12 mouse cellular contexts compared by ENCODE assay signal in genomic region chr7:119875776-119876440, GRCm38 (mm10). TPM values are rescaled to one million over a fixed set of nuclear protein-coding genes. Genes with fewer than 3 reads are reported as not detected.
DNase-seq lines count a peak whose midpoint lies in the region; ATAC-seq and TF ChIP-seq lines count a peak whose summit lies in the region.
"Had no signal": no experiment of that assay in that cellular context is flagged by ENCODE, and none has a peak within 500 bp of the region (broad histone marks: within the 10 kb centered on the region; RNA-seq: fewer than 3 reads in every experiment).

No protein-coding gene starts in this region.

- no peaks in the 10 kb centered on the region for H3K9me3 ChIP-seq in heart, embryonic 12.5 days (replicated peaks)
- no peaks in the 10 kb centered on the region for H3K9me3 ChIP-seq in lung, postnatal 0 days (ENCODE audit: low read length)
- H3K9me3 ChIP-seq: intestine, embryonic 15.5 days; liver, embryonic 15.5 days had no signal

- H3K27ac ChIP-seq in heart, embryonic 12.5 days (ENCODE audit: poor library complexity, severe bottlenecking) = no peak overlapping the region
- H3K27ac ChIP-seq in embryonic fibroblast, embryonic 13.5 days (ENCODE audit: insufficient read depth, low read length) = peak overlapping the region; percentile 41; the same call in 1 of the 2 replicates
- no peak overlapping the region for H3K27ac ChIP-seq in left cerebral cortex, adult 2 months
- H3K27ac ChIP-seq in lung, postnatal 0 days (ENCODE audit: low read length) = no peak overlapping the region
- H3K27ac ChIP-seq: intestine, embryonic 15.5 days; liver, embryonic 15.5 days had no signal

- DNase-seq in heart, postnatal 10 days = peak; percentile 34 to 43
- peak; percentile 14 for DNase-seq in brain, embryonic 14.5 days (ENCODE audit: low read depth)
- peak; percentile 51 to 58 for DNase-seq in left cerebral cortex, adult 2 months (ENCODE audit: extremely low spot score in 1 of 2, low spot score in 2 of 2)
- no peak for DNase-seq in yolk sac, embryonic 10.5 days (ENCODE audit: low spot score)
- DNase-seq in lung, postnatal 0 days (ENCODE audit: low spot score) = no peak
- DNase-seq in B cell, adult 2 months = no peak
- DNase-seq: thymus, postnatal 25 days had no signal

- H3K4me3 ChIP-seq in heart, embryonic 12.5 days = no peak overlapping the region
- H3K4me3 ChIP-seq in embryonic fibroblast, embryonic 13.5 days (ENCODE audit: insufficient read depth, low read length) = no peak overlapping the region
- H3K4me3 ChIP-seq in left cerebral cortex, adult 2 months = no peak overlapping the region
- no peak overlapping the region for H3K4me3 ChIP-seq in lung, postnatal 0 days (ENCODE audit: low read depth, low read length)
- H3K4me3 ChIP-seq: intestine, embryonic 15.5 days; liver, embryonic 15.5 days had no signal

- WGBS in heart, embryonic 12.5 days = 49% methylated on average over 3 of the region's 3 CpGs
- 35% methylated on average over 3 of the region's 3 CpGs for WGBS in lung, postnatal 0 days

- no peak overlapping the region for H3K9ac ChIP-seq in heart, embryonic 12.5 days
- no peak overlapping the region for H3K9ac ChIP-seq in lung, postnatal 0 days (replicated peaks; ENCODE audit: low read depth)
- H3K9ac ChIP-seq: intestine, embryonic 15.5 days; liver, embryonic 15.5 days had no signal

- H3K4me1 ChIP-seq in heart, embryonic 12.5 days (replicated peaks) = peaks cover 5% of the 10 kb centered on the region; the same call in 1 of the 2 replicates
- 0 out of 2 replicates have a peak, but pooled peaks cover 2% of the 10 kb centered on the region for H3K4me1 ChIP-seq in embryonic fibroblast, embryonic 13.5 days (ENCODE audit: control insufficient read depth, insufficient read depth, low read length)
- no peaks in the 10 kb centered on the region; the same call in 1 of the 2 replicates for H3K4me1 ChIP-seq in lung, postnatal 0 days (ENCODE audit: insufficient read depth, low read depth, low read length)
- H3K4me1 ChIP-seq: intestine, embryonic 15.5 days had no signal

- no peak overlapping the region for H3K4me2 ChIP-seq in heart, embryonic 12.5 days
- no peak overlapping the region for H3K4me2 ChIP-seq in lung, postnatal 0 days (replicated peaks; ENCODE audit: low read depth, low read length)
- H3K4me2 ChIP-seq: intestine, embryonic 15.5 days; liver, embryonic 15.5 days had no signal

- intact Hi-C loops in heart, postnatal 10 days (cut with DNase I) = no loop called here
- intact Hi-C loops in left cerebral cortex, adult 2 months (cut with DNase I) = no loop called here

- H3K27me3 ChIP-seq in heart, embryonic 12.5 days (replicated peaks) = no peaks in the 10 kb centered on the region
- H3K27me3 ChIP-seq in lung, postnatal 0 days (replicated peaks; ENCODE audit: insufficient read depth, low read length) = no peaks in the 10 kb centered on the region
- H3K27me3 ChIP-seq: CH12.LX; intestine, embryonic 15.5 days; liver, embryonic 15.5 days had no signal

- TF ChIP-seq EP300 in lung, postnatal 0 days (IDR thresholded peaks at IDR 0.05) = no peak

- no peak for ATAC-seq in heart, embryonic 12.5 days (ENCODE audit: insufficient number of reproducible peaks, low FRiP score)
- no peak for ATAC-seq in lung, postnatal 0 days
- ATAC-seq: intestine, embryonic 15.5 days had no signal

- TF ChIP-seq POLR2A in brain, embryonic 14.5 days (IDR thresholded peaks at IDR 0.05; ENCODE audit: borderline replicate concordance, extremely low read depth, insufficient read depth, insufficient read length, poor library complexity, severe bottlenecking) = no peak
- TF ChIP-seq POLR2A in embryonic fibroblast, embryonic 13.5 days (IDR thresholded peaks at IDR 0.05; ENCODE audit: low read depth, low read length) = no peak

- H3K36me3 ChIP-seq in heart, embryonic 12.5 days = peaks cover 7% of the 10 kb centered on the region
- no peaks in the 10 kb centered on the region for H3K36me3 ChIP-seq in lung, postnatal 0 days (ENCODE audit: insufficient read depth, low read length)
- H3K36me3 ChIP-seq: liver, embryonic 15.5 days had no signal

- no peak for TF ChIP-seq CTCF in brain, embryonic 14.5 days (IDR thresholded peaks at IDR 0.05; ENCODE audit: borderline replicate concordance, extremely low read depth, insufficient read depth, insufficient read length)
- no peak for TF ChIP-seq CTCF in embryonic fibroblast, embryonic 13.5 days (IDR thresholded peaks at IDR 0.05; ENCODE audit: borderline replicate concordance, insufficient read depth, low read length)
- no peak for TF ChIP-seq CTCF in left cerebral cortex, adult 2 months (IDR thresholded peaks at IDR 0.05)
- TF ChIP-seq CTCF in lung, postnatal 0 days (IDR thresholded peaks at IDR 0.05) = no peak

RNA-seq across cellular contexts. Expression of gene Lyrm1, which starts 19.8 kb away (rescaled TPM):
- 1 to 10 TPM; 6.6 to 7.6 TPM for total RNA-seq in heart, postnatal 10 days (2021)
- 9.2 and 9.8 TPM in 2 replicates for polyA plus RNA-seq in heart, embryonic 12.5 days (2016; fragmentation: Nextera tagmentation; extraction: Ambion mirVana)
- 11.2 and 11.3 TPM in 2 replicates for polyA plus RNA-seq in brain, embryonic 14.5 days (2012; rRNA removed)
- polyA plus RNA-seq in embryonic fibroblast, embryonic 13.5 days (2011; ENCODE audit: insufficient read length, low read depth, missing spikeins) = 7.1 and 7.9 TPM in 2 replicates
- total RNA-seq in left cerebral cortex, adult 2 months (2021) = 10 to 100 TPM; 13.2 to 14.4 TPM
- polyA plus RNA-seq in lung, postnatal 0 days (2015; fragmentation: Nextera tagmentation; extraction: Ambion mirVana) = 7.4 and 7.7 TPM in 2 replicates

RNA-seq across cellular contexts. Expression of gene Dcun1d3, which starts 20.2 kb away (rescaled TPM):
- total RNA-seq in heart, postnatal 10 days (2021) = 10 to 100 TPM; 12.2 to 14.0 TPM
- 9.9 and 12.9 TPM in 2 replicates for polyA plus RNA-seq in heart, embryonic 12.5 days (2016; fragmentation: Nextera tagmentation; extraction: Ambion mirVana)
- polyA plus RNA-seq in brain, embryonic 14.5 days (2012; rRNA removed) = 8.9 and 10.7 TPM in 2 replicates
- 31.2 and 31.8 TPM in 2 replicates for polyA plus RNA-seq in embryonic fibroblast, embryonic 13.5 days (2011; ENCODE audit: insufficient read length, low read depth, missing spikeins)
- 10 to 100 TPM; 33.4 to 35.4 TPM for total RNA-seq in left cerebral cortex, adult 2 months (2021)
- 7.7 and 8.6 TPM in 2 replicates for polyA plus RNA-seq in lung, postnatal 0 days (2015; fragmentation: Nextera tagmentation; extraction: Ambion mirVana)

Comparison
In these comparisons a context has a peak if more than half of its experiments do, and no peak if none do; other contexts are left out.
1. DNase-seq: peak in heart, postnatal 10 days (2 of 2), brain, embryonic 14.5 days (single experiment) and left cerebral cortex, adult 2 months (2 of 2); none in yolk sac, embryonic 10.5 days (single experiment), lung, postnatal 0 days (single experiment) and B cell, adult 2 months (0 of 2).